Mouse (Mus musculus) liver, postnatal 0 days (tissue): ENCODE measurements at regions not wholly inside any gene's neighbourhood (a gene's known extent, or its start where the extent isn't known, plus 50 kb on each side); places are given as distances from the start of the nearest gene placed in this dataset.
A peak's percentile ranks its signal among the peaks of the same experiment; 100 is the strongest.

Experiments used
- ATAC-seq: fragments of 200-750 bp; cut with Nextera tagmentation; 2 replicates; pipeline ENCODE4 v1.8.0; 2017; ENCODE audit warnings: mild to moderate bottlenecking, moderate library complexity
- DNase-seq: peaks from one replicate; pipeline ENCODE4 v3.0.0-alpha.2; 2016
- H3K27ac ChIP-seq: fragments of 300-500 bp; sonication (generic); 2 replicates; pipeline ENCODE4 v1.5.1; 2014; ENCODE audit warnings: antibody characterized with exemption, moderate library complexity, mild to moderate bottlenecking, low read depth
- H3K27me3 ChIP-seq: fragments of 300-500 bp; sonication (generic); 2 replicates; pipeline ENCODE4 v1.6.1; 2014; ENCODE audit warnings: low read length, control low read depth, mixed read lengths; ENCODE audit not compliant: insufficient read depth
- H3K36me3 ChIP-seq: fragments of 300-500 bp; sonication (generic); replicated peaks from 2 replicates; pipeline ENCODE4 v1.6.1; 2014; ENCODE audit warnings: mild to moderate bottlenecking, control low read depth, low read length, moderate library complexity, mixed read lengths; ENCODE audit not compliant: insufficient read depth
- H3K4me1 ChIP-seq: fragments of 300-500 bp; sonication (generic); 2 replicates; pipeline ENCODE4 v1.6.1; 2014; ENCODE audit warnings: antibody characterized with exemption, mild to moderate bottlenecking, control low read depth; ENCODE audit not compliant: insufficient read depth
- H3K4me2 ChIP-seq: fragments of 300-500 bp; sonication (generic); 2 replicates; pipeline ENCODE4 v1.6.1; 2014; ENCODE audit warnings: low read depth, mild to moderate bottlenecking, low read length, moderate library complexity, mixed read lengths
- H3K4me3 ChIP-seq: fragments of 300-500 bp; sonication (generic); 2 replicates; pipeline ENCODE4 v1.5.1; 2014; ENCODE audit warnings: low read depth, low read length
- H3K9ac ChIP-seq: fragments of 300-500 bp; sonication (generic); replicated peaks from 2 replicates; pipeline ENCODE4 v1.6.1; 2014; ENCODE audit warnings: mild to moderate bottlenecking, moderate library complexity
- H3K9me3 ChIP-seq: fragments of 300-500 bp; sonication (generic); 2 replicates; pipeline ENCODE4 v1.6.1; 2016; ENCODE audit warnings: mild to moderate bottlenecking, control low read depth, low read length, mixed read lengths
- CTCF ChIP-seq: sonication (generic); IDR thresholded peaks from 2 replicates; pipeline ENCODE4 v1.5.1; 2016; ENCODE audit warnings: antibody characterized with exemption, low read depth
- EP300 ChIP-seq: IDR thresholded peaks from 2 replicates; pipeline ENCODE4 v1.6.1; 2016; ENCODE audit warnings: antibody characterized with exemption, low read depth, mild to moderate bottlenecking
- WGBS: fragments of 180-500 bp; shearing (Covaris S2); extraction: QIAGEN DNeasy Blood & Tissue Kit; methylation state at CpG from one replicate; pipeline ENCODE4 v1.1.7; 2014; ENCODE audit not compliant: insufficient replicate concordance; 5-methylcytosine and 5-hydroxymethylcytosine counted together

DNA sequence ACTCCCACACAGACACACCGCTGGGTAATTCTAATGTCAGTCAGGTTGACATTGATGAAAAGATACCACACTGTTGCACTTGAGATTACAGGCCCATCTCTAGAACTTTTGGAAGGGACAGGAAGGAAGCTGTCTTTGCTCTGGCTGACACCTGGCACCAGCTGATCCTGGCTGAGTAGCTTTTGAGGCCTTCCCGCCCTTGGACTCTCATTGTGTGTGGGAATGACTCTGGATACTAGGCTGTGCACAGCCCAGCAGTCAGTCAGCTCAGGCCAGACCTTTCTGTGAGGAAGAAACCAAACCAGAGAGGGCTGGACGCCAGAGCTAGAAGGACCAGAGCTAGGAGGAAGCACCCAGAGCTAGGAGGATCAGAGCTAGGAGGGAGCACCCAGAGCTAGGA is 149.0 kb upstream of the 1600014C23Rik start:
- Histone ChIP-seq H3K9ac (no peak overlapping the region), H3K9me3 (0 out of 2 replicates have a peak, but pooled peaks cover 2% of the 10 kb centered on the region), H3K27ac (no peak overlapping the region), H3K4me3 (no peak overlapping the region), H3K36me3 (no peaks in the 10 kb centered on the region), H3K4me2 (no peak overlapping the region), H3K27me3 (no peaks in the 10 kb centered on the region), H3K4me1 (peaks cover 14% of the 10 kb centered on the region)
- ATAC-seq (no peak), DNase-seq (no peak)
- no peak for TF ChIP-seq EP300
- TF ChIP-seq CTCF = no peak
- WGBS = 58% methylated on average over 3 of the region's 3 CpGs

DNA sequence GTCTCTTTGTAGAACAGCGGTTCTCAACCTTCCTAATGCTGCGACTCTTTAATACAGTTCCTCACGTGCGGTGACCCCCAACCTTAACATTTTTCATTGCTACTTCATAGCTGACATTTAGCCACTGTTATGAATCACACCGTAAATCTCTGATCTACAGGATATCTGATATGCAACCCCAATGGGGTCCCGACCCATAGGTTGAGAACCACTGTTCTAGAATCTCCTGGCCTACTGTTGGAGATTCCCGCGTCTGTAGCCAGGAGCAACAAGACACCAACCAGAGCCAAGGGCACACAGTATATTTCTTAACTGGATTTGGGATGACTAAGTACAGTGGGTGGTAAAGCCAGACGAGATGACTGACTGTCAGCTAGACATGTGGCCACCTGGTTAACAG is 147.6 kb upstream of the 1600014C23Rik start:
- DNase-seq = no peak
- H3K4me1 ChIP-seq = peaks cover 2% of the 10 kb centered on the region
- TF ChIP-seq CTCF = no peak
- no peak for TF ChIP-seq EP300
- no peak overlapping the region for H3K4me2 ChIP-seq
- ATAC-seq = no peak
- H3K27me3 ChIP-seq = no peaks in the 10 kb centered on the region
- 0 out of 2 replicates have a peak, but pooled peaks cover 2% of the 10 kb centered on the region for H3K9me3 ChIP-seq
- H3K9ac ChIP-seq = no peak overlapping the region
- 88% methylated on average over 9 of the region's 9 CpGs for WGBS
- H3K27ac ChIP-seq = no peak overlapping the region
- H3K36me3 ChIP-seq = no peaks in the 10 kb centered on the region
- no peak overlapping the region for H3K4me3 ChIP-seq

DNA sequence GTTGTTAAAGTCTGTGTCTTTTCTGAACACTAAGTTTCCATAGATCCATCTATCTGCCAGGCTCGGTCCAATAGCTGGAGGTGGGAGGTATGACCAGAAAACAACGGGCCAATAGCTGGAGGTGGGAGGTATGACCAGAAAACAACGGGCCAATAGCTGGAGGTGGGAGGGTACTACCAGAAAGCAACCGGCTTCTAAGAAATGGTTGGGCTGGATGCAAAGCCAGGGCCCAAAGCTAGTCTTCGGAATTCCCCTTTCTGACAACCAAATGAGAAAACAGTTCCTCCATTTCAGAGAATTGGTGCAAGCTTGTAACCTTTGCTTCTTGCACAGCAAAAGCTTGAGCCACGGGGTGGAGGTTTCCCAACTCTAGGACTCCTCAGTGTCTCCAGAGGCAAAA is 147.1 kb upstream of the 1600014C23Rik start:
- Histone ChIP-seq H3K4me3 (no peak overlapping the region), H3K27ac (no peak overlapping the region), H3K4me1 (no peaks in the 10 kb centered on the region; the same call in none of the 2 replicates), H3K4me2 (no peak overlapping the region), H3K27me3 (0 out of 2 replicates have a peak, but pooled peaks cover 2% of the 10 kb centered on the region), H3K9me3 (0 out of 2 replicates have a peak, but pooled peaks cover 2% of the 10 kb centered on the region), H3K9ac (no peak overlapping the region), H3K36me3 (no peaks in the 10 kb centered on the region)
- ATAC-seq (no peak), DNase-seq (no peak)
- 71% methylated on average over 6 of the region's 6 CpGs for WGBS
- no peak for TF ChIP-seq CTCF
- TF ChIP-seq EP300 = no peak

- TF ChIP-seq EP300 (no peak), CTCF (no peak)
- Histone ChIP-seq H3K36me3 (no peaks in the 10 kb centered on the region), H3K9me3 (0 out of 2 replicates have a peak, but pooled peaks cover 2% of the 10 kb centered on the region), H3K27ac (no peak overlapping the region), H3K4me2 (no peak overlapping the region), H3K4me3 (no peak overlapping the region), H3K4me1 (no peaks in the 10 kb centered on the region; the same call in 1 of the 2 replicates), H3K27me3 (0 out of 2 replicates have a peak, but pooled peaks cover 2% of the 10 kb centered on the region), H3K9ac (no peak overlapping the region)
- ATAC-seq (no peak), DNase-seq (no peak)
- WGBS = 76% methylated on average over 6 of the region's 6 CpGs
Observed at GRCm38 (mm10) chr17:45879478-45880250, 146.0 kb upstream of the 1600014C23Rik start.

GRCm38 (mm10) chr17:45878394-45878793 is 144.8 kb upstream of the 1600014C23Rik start:
- ATAC-seq = no peak
- H3K36me3 ChIP-seq = no peaks in the 10 kb centered on the region
- H3K4me1 ChIP-seq = peaks cover 2% of the 10 kb centered on the region
- no peak for DNase-seq
- H3K27ac ChIP-seq = no peak overlapping the region
- WGBS = 83% methylated on average over 6 of the region's 6 CpGs
- no peak overlapping the region for H3K4me3 ChIP-seq
- no peak overlapping the region for H3K4me2 ChIP-seq
- 0 out of 2 replicates have a peak, but pooled peaks cover 2% of the 10 kb centered on the region for H3K27me3 ChIP-seq
- TF ChIP-seq CTCF = peak; percentile 44
- no peak for TF ChIP-seq EP300
- 0 out of 2 replicates have a peak, but pooled peaks cover 2% of the 10 kb centered on the region for H3K9me3 ChIP-seq
- no peak overlapping the region for H3K9ac ChIP-seq

DNA sequence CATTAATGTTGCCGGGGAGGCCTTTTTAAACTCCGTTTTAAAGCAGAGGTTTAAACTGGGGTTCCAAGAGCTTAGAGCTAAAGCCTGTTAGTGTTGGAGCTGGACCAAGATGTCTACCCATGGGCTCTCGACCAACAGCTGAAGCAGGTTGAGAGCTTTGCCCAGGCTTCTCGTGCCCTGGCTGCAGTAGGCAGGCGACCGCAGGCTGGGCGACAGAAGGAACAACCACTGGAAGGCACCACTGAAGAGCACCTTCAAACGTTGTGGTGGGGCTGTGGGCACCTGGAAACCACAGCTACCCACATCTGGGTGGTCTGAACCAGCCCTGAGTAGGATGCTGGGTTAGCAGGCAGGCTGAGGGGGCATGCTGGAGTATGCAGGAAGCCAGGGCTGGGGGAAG is 141.7 kb upstream of the 1600014C23Rik start:
- Histone ChIP-seq H3K27me3 (peaks cover 11% of the 10 kb centered on the region; the same call in 1 of the 2 replicates), H3K27ac (no peak overlapping the region), H3K36me3 (no peaks in the 10 kb centered on the region), H3K4me2 (no peak overlapping the region), H3K4me1 (peaks cover 18% of the 10 kb centered on the region), H3K9ac (no peak overlapping the region), H3K9me3 (0 out of 2 replicates have a peak, but pooled peaks cover 2% of the 10 kb centered on the region), H3K4me3 (no peak overlapping the region)
- DNase-seq (no peak), ATAC-seq (no peak)
- 84% methylated on average over 8 of the region's 8 CpGs for WGBS
- TF ChIP-seq CTCF (no peak), EP300 (no peak)
